Mouse (Mus musculus) testis, adult 2 months (tissue): ENCODE data around the gene Marc2. TPM values are rescaled to one million over a fixed set of nuclear protein-coding genes. Genes with fewer than 3 reads are reported as not detected.
A peak's percentile ranks its signal among the peaks of the same experiment; 100 is the strongest.

Source experiments
- H3K27ac ChIP-seq: fragments of 200-500 bp; 2 replicates; pipeline ENCODE4 v1.5.1; 2012; ENCODE audit warnings: low read depth, low read length; ENCODE audit not compliant: control insufficient read depth, insufficient read depth
- H3K27me3 ChIP-seq: fragments of 200-500 bp; 2 replicates; pipeline ENCODE4 v1.6.1; 2012; ENCODE audit warnings: mild to moderate bottlenecking, low read length, moderate library complexity; ENCODE audit not compliant: control insufficient read depth, insufficient read depth
- H3K36me3 ChIP-seq: fragments of 200-500 bp; 2 replicates; pipeline ENCODE4 v1.6.1; 2012; ENCODE audit warnings: mild to moderate bottlenecking, low read length; ENCODE audit not compliant: control insufficient read depth, insufficient read depth
- H3K4me1 ChIP-seq: fragments of 200-500 bp; 2 replicates; pipeline ENCODE4 v1.6.1; 2012; ENCODE audit warnings: low read length; ENCODE audit not compliant: control insufficient read depth, insufficient read depth
- H3K4me3 ChIP-seq: fragments of 200-500 bp; 2 replicates; pipeline ENCODE4 v1.5.1; 2012; ENCODE audit warnings: low read depth, mild to moderate bottlenecking, low read length, moderate library complexity, mixed read lengths; ENCODE audit not compliant: control insufficient read depth
- CTCF ChIP-seq: fragments of 200-500 bp; IDR thresholded peaks from 2 replicates; pipeline ENCODE4 v1.5.1; 2012; ENCODE audit warnings: low read depth, mild to moderate bottlenecking, inconsistent platforms, low read length, moderate library complexity; ENCODE audit not compliant: control insufficient read depth, insufficient read depth, insufficient replicate concordance
- POLR2A ChIP-seq: fragments of 200-500 bp; IDR thresholded peaks from 2 replicates; pipeline ENCODE4 v1.6.1; 2012; ENCODE audit warnings: low read depth, mild to moderate bottlenecking, inconsistent platforms, low read length, moderate library complexity; ENCODE audit not compliant: control insufficient read depth
- polyA plus RNA-seq: library from polyadenylated mRNA; depleted of rRNA; stranded (reverse); fragments of >200 nt; gene quantifications from 2 replicates; pipeline ENCODE4 v1.2.3, GENCODE M21; 2012

The Marc2 gene
- polyA plus RNA-seq, 1 experiment = 36.5 TPM

- H3K4me1 ChIP-seq = peaks cover 3% of the 10 kb centered on the region
- H3K4me3 ChIP-seq = no peak overlapping the region
- H3K36me3 ChIP-seq = no peaks in the 10 kb centered on the region
- H3K27ac ChIP-seq = no peak overlapping the region; the same call in 1 of the 2 replicates
- H3K27me3 ChIP-seq = no peaks in the 10 kb centered on the region
- TF ChIP-seq POLR2A (no peak), CTCF (peak; percentile 74; the same call in 1 of the 2 replicates)
Measured at GRCm38 (mm10) chr1:184853339-184853738, 7.1 kb upstream of the Marc2 start.

DNA sequence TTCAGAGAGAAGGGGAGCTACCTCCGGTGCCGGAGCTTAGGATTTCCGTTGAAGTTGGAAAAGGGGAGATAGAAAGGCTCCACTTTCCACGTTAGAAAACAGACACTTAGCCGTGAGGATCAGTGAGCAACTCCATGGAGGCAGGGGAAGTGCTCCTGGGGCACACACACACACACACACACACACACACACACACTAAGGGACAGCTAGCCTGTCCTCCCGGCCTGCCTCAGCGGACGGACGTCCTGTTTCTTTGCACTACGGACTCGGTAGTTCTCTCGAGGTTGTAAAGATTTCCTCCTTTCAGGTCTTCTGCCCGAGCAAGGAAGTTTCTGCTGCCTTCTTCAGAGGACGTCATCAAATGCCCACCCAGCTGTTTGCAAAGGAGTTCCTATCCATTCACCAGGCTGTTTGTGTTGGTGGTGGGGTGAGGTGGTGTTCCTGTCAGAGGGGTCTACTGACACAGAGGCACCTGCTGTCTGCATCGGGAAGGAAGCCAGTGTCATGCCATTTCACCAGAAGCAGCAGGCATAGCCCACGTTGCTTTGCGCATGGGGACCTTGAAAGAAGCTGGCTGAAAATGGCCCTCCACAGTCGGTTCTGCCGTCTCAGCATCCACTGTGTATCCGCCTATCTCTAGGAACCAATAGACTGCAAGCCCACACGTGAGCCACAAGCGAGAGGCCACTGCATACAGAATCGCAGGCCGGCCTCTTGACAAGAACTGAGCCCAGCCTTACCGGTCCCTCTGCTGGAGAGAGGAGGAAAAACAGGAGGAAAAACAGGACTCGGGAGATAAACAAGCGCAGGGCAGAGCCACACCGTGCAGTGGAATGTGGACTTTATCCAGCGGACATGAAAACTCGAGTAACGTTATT lies 5.7 kb upstream of the Marc2 start:
- Histone ChIP-seq H3K27me3 (no peaks in the 10 kb centered on the region), H3K4me3 (no peak overlapping the region), H3K4me1 (peaks cover 3% of the 10 kb centered on the region), H3K27ac (peak overlapping the region; percentile 50), H3K36me3 (no peaks in the 10 kb centered on the region)
- TF ChIP-seq CTCF (peak; percentile 52; the same call in 1 of the 2 replicates), POLR2A (0 out of 2 replicates have a peak, but pooled peaks have one; percentile 15)

GRCm38 (mm10) chr1:184851166-184851565 lies 4.9 kb upstream of the Marc2 start:
- TF ChIP-seq CTCF = no peak
- TF ChIP-seq POLR2A = no peak; the same call in 1 of the 2 replicates
- Histone ChIP-seq H3K4me3 (no peak overlapping the region), H3K27ac (peak overlapping the region; percentile 59; the same call in 1 of the 2 replicates), H3K4me1 (peaks cover 3% of the 10 kb centered on the region), H3K36me3 (no peaks in the 10 kb centered on the region), H3K27me3 (no peaks in the 10 kb centered on the region)

DNA sequence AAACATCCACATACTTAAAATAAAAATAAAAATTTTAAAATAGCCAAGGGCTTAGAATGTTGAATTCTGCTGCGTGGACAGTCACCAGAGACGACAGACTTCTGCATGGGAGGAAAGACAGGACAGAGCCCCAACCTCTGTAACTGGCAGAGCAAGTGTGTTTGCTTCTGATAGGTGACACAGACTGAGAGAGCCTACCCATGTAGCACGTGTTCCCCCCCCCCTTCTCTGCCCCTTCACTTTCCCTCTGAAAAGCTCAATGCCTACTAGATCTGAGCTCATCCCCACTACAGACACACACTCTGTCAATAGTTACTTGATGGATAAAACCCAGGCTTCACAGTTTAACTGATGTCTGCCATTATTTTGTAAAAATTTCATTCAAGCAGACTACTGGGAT lies 722 bp upstream of the Marc2 start:
- Histone ChIP-seq H3K36me3 (no peaks in the 10 kb centered on the region), H3K27ac (no peak overlapping the region), H3K4me1 (peaks cover 3% of the 10 kb centered on the region), H3K27me3 (no peaks in the 10 kb centered on the region), H3K4me3 (no peak overlapping the region)
- TF ChIP-seq POLR2A (no peak), CTCF (no peak)

DNA sequence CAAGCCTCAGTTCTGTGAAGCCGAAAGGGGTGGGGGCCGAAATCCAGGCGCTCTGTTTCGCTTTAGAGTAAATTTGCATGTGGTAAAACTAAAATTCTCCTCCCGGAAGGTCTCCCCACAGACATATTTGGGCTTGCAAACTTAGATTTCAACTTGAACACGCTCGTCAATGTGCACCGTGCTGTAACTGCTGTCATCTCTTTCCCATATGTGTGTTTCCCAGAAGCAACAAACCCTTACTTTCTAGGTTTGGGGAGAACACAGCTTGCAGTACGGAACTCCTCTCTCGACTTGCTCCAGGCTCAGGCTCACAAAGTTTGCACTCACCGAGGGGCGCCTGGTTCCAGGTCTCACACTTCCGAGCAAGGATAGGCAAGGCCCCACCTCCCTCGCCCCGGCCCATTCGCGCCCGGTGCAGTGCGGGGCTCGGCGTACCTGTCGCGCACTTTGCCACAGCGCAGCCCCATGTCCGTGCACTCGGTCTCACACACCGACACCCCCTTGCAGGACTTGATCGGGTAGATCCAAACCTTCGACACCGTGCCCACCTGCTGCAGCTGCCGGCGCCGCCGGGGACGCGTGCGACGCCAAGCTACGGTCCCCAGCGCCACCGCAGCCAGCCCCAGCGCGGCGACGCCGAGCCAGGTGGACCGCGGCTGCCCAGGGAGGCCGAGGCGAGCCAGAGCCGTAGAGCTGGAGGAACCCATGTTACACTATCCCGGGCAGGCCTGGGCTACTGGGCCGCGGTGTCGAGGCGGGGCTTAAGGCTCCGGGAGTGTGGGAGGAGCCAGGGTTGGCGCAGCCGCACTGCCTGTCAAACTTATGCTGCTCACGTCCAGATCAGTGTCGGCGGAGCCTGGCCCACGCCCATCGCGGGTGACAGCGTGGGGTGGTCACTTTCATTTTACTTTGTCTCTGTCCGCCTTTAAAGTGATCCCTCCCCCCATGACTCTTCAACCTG lies 860 bp downstream of the Marc2 start:
- H3K27ac ChIP-seq = peak overlapping the region; percentile 80

GRCm38 (mm10) chr1:184844326-184845066 lies 1.8 kb downstream of the Marc2 start:
- H3K27ac ChIP-seq = no peak overlapping the region
- H3K36me3 ChIP-seq = no peaks in the 10 kb centered on the region
- no peak for TF ChIP-seq CTCF
- no peak for TF ChIP-seq POLR2A
- no peaks in the 10 kb centered on the region for H3K27me3 ChIP-seq
- no peaks in the 10 kb centered on the region; the same call in 1 of the 2 replicates for H3K4me1 ChIP-seq
- H3K4me3 ChIP-seq = peak overlapping the region; percentile 87

More for the DNA sequence above, 860 bp downstream of the Marc2 start:
- H3K27me3 ChIP-seq = no peaks in the 10 kb centered on the region
- no peaks in the 10 kb centered on the region for H3K36me3 ChIP-seq
- H3K4me3 ChIP-seq = peak overlapping the region; percentile 87
- H3K4me1 ChIP-seq = no peaks in the 10 kb centered on the region; the same call in 1 of the 2 replicates
- TF ChIP-seq POLR2A (peak; percentile 88), CTCF (no peak)
